Mouse (Mus musculus) lung, postnatal 0 days (tissue): ENCODE data around the gene Arf3.

Experiments
- CTCF ChIP-seq: IDR thresholded peaks from 2 replicates; pipeline ENCODE4 v1.5.1; 2016; ENCODE audit warnings: antibody characterized with exemption, mild to moderate bottlenecking
- EP300 ChIP-seq: IDR thresholded peaks from 2 replicates; pipeline ENCODE4 v1.6.1; 2016; ENCODE audit warnings: antibody characterized with exemption, mild to moderate bottlenecking, control low read depth

DNA sequence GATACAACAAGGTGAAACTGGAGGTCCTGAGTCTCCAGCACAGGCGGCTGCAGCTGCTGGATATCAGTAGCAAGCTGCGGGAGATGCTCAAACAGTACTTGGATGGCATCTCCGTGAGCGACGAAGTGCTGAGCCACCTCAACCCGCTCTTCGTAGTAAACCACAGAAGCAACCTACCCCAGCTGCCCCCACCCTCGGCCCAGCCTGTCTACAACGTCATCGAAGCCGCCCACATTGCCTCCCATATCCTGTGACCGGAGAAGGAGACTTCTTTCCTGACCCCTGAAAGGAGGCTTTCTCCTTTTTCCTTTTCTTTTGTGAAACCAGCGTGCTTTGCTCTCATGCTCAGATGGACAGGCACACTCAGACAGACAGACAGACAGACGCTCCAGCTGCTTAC is 40.2 kb downstream of the Arf3 start:
- no peak for TF ChIP-seq CTCF
- no peak for TF ChIP-seq EP300
